Comparison of ENCODE assay signal across 8 mouse cellular contexts in genomic region chr8:90908580-90909471, GRCm38 (mm10).
DNase-seq lines count a peak whose midpoint lies in the region; ATAC-seq and TF ChIP-seq lines count a peak whose summit lies in the region.

No protein-coding gene starts in this region.

- peak; percentile 55 for ATAC-seq in G1E (ENCODE audit: extremely low read depth, insufficient number of reproducible peaks, low FRiP score, poor library complexity, severe bottlenecking)
- ATAC-seq in forebrain, embryonic 16.5 days, result peak; percentile 46
- ATAC-seq in lung, embryonic 16.5 days (ENCODE audit: low read depth), result peak; percentile 37

- peak overlapping the region; percentile 92 for H3K4me2 ChIP-seq in forebrain, embryonic 16.5 days (ENCODE audit: low read length)
- H3K4me2 ChIP-seq in lung, embryonic 16.5 days (ENCODE audit: low read depth, low read length), result peak overlapping the region; percentile 98

- WGBS in forebrain, embryonic 16.5 days, result under 1% methylated on average over 59 of the region's 89 CpGs
- under 1% methylated on average over 70 of the region's 89 CpGs for WGBS in lung, embryonic 16.5 days

- H3K9me3 ChIP-seq in G1E (replicated peaks), result no peaks in the 10 kb centered on the region
- no peaks in the 10 kb centered on the region for H3K9me3 ChIP-seq in forebrain, embryonic 16.5 days (ENCODE audit: control insufficient read depth, low read length)
- H3K9me3 ChIP-seq in lung, embryonic 16.5 days (ENCODE audit: control insufficient read depth, low read length), result no peaks in the 10 kb centered on the region

- peak; percentile 66 for DNase-seq in G1E (ENCODE audit: low spot score)
- peak; percentile 51 to 56 for DNase-seq in cerebellum, adult 18-20 months
- peak; percentile 51 for DNase-seq in heart, postnatal 25 days (ENCODE audit: low spot score)
- peak; percentile 11 to 26 for DNase-seq in layer of hippocampus, adult 2 months (ENCODE audit: low spot score in 2 of 2)
- DNase-seq in ovary, adult 18-20 months (ENCODE audit: low spot score), result peak; percentile 17
- peak; percentile 73 for DNase-seq in thymus, postnatal 0 days (ENCODE audit: low spot score)

- peak overlapping the region; percentile 83 for H3K4me3 ChIP-seq in G1E (ENCODE audit: low read depth, low read length)
- peak overlapping the region; percentile 78 for H3K4me3 ChIP-seq in forebrain, embryonic 16.5 days (replicated peaks; ENCODE audit: low read length)
- peak overlapping the region; percentile 94 for H3K4me3 ChIP-seq in layer of hippocampus, adult 2 months
- peak overlapping the region; percentile 83 for H3K4me3 ChIP-seq in lung, embryonic 16.5 days (ENCODE audit: low read length)

- peaks cover 15% of the 10 kb centered on the region for H3K4me1 ChIP-seq in G1E (ENCODE audit: insufficient read depth, low read depth, low read length)
- peaks cover 8% of the 10 kb centered on the region; the same call in 1 of the 2 replicates for H3K4me1 ChIP-seq in forebrain, embryonic 16.5 days (replicated peaks; ENCODE audit: control insufficient read depth, insufficient read depth, low read length)
- H3K4me1 ChIP-seq in lung, embryonic 16.5 days (replicated peaks; ENCODE audit: control insufficient read depth, insufficient read depth, low read length), result peaks cover 2% of the 10 kb centered on the region; the same call in 1 of the 2 replicates

- H3K27me3 ChIP-seq in G1E (ENCODE audit: insufficient read depth, low read length), result 0 out of 2 replicates have a peak, but pooled peaks cover 2% of the 10 kb centered on the region
- H3K27me3 ChIP-seq in forebrain, embryonic 16.5 days (replicated peaks; ENCODE audit: control insufficient read depth, insufficient read depth, low read length), result no peaks in the 10 kb centered on the region
- H3K27me3 ChIP-seq in lung, embryonic 16.5 days (ENCODE audit: control insufficient read depth, insufficient read depth, low read depth, low read length), result no peaks in the 10 kb centered on the region

- TF ChIP-seq CTCF in G1E (IDR thresholded peaks at IDR 0.05; ENCODE audit: low read depth, low read length), result no peak
- peak; percentile 23; the same call in 1 of the 2 replicates for TF ChIP-seq CTCF in layer of hippocampus, adult 2 months (conservative IDR thresholded peaks at IDR 0.05)

- peak overlapping the region; percentile 81 for H3K9ac ChIP-seq in forebrain, embryonic 16.5 days (replicated peaks; ENCODE audit: low read depth, low read length)
- H3K9ac ChIP-seq in lung, embryonic 16.5 days (ENCODE audit: low read length), result peak overlapping the region; percentile 77

- intact Hi-C loops in heart, postnatal 25 days (cut with DNase I), result loop anchor here (1.0 to 5.0 kb wide), 4 partner anchors 32 to 108 kb away; partner anchors contain the start of gene Chd9

- no peaks in the 10 kb centered on the region for H3K36me3 ChIP-seq in G1E (replicated peaks)
- H3K36me3 ChIP-seq in forebrain, embryonic 16.5 days (ENCODE audit: control insufficient read depth, insufficient read depth), result no peaks in the 10 kb centered on the region
- no peaks in the 10 kb centered on the region for H3K36me3 ChIP-seq in lung, embryonic 16.5 days (ENCODE audit: control insufficient read depth, insufficient read depth, low read length)

- no peak overlapping the region; the same call in 1 of the 2 replicates for H3K27ac ChIP-seq in forebrain, embryonic 16.5 days (ENCODE audit: low read length)
- H3K27ac ChIP-seq in layer of hippocampus, adult 2 months, result peak overlapping the region; percentile 89
- peak overlapping the region; percentile 70 for H3K27ac ChIP-seq in lung, embryonic 16.5 days (ENCODE audit: low read length)

Comparison
In these comparisons a context has a peak if more than half of its experiments do, and no peak if none do; other contexts are left out.
1. DNase-seq: peak in every context shown above with its lines; median percentile 73 in thymus, postnatal 0 days; 66 in G1E; 54 in cerebellum, adult 18-20 months; 51 in heart, postnatal 25 days; 18 in layer of hippocampus, adult 2 months; 17 in ovary, adult 18-20 months.